Comparison of ENCODE assay signal across 46 mouse cellular contexts in genomic region chr2:130459576-130459975, GRCm38 (mm10). TPM values are rescaled to one million over a fixed set of nuclear protein-coding genes. Genes with fewer than 3 reads are reported as not detected.
"Had no signal": no experiment of that assay in that cellular context is flagged by ENCODE, and none has a peak within 500 bp of the region (broad histone marks: within the 10 kb centered on the region; RNA-seq: fewer than 3 reads in every experiment).

No protein-coding gene starts in this region.

- H3K9me3 ChIP-seq: limb, embryonic 10.5 days; limb, embryonic 12.5 days; limb, embryonic 13.5 days; limb, embryonic 15.5 days; liver, embryonic 12.5 days; liver, embryonic 13.5 days; liver, embryonic 15.5 days; lung, embryonic 15.5 days; midbrain, embryonic 10.5 days; midbrain, embryonic 12.5 days; midbrain, embryonic 13.5 days; midbrain, embryonic 15.5 days; neural tube, embryonic 12.5 days; neural tube, embryonic 13.5 days had no signal

- H3K4me2 ChIP-seq: limb, embryonic 12.5 days; limb, embryonic 13.5 days; limb, embryonic 15.5 days; liver, embryonic 11.5 days; liver, embryonic 12.5 days; liver, embryonic 13.5 days; liver, embryonic 15.5 days; lung, embryonic 14.5 days; lung, embryonic 15.5 days; midbrain, embryonic 11.5 days; midbrain, embryonic 12.5 days; midbrain, embryonic 13.5 days; midbrain, embryonic 15.5 days; neural tube, embryonic 12.5 days; neural tube, embryonic 13.5 days had no signal

- H3K4me3 ChIP-seq: limb, embryonic 10.5 days; limb, embryonic 12.5 days; limb, embryonic 13.5 days; limb, embryonic 15.5 days; liver, embryonic 12.5 days; liver, embryonic 13.5 days; liver, embryonic 15.5 days; lung, embryonic 15.5 days; megakaryocyte, embryonic 14.5 days; midbrain, embryonic 10.5 days; midbrain, embryonic 12.5 days; midbrain, embryonic 13.5 days; midbrain, embryonic 15.5 days; neural tube, embryonic 12.5 days; neural tube, embryonic 13.5 days had no signal

- DNase-seq: left cerebral cortex, postnatal 4 days; liver, embryonic 13.5 days; liver, postnatal 0 days; lung, adult 18-20 months; lung, adult 2 months; lung, embryonic 14.5 days; lung, postnatal 10 days; lung, postnatal 14 days; lung, postnatal 36 days; lung, postnatal 4 days; midbrain, embryonic 14.5 days had no signal

- H3K27me3 ChIP-seq: limb, embryonic 12.5 days; limb, embryonic 13.5 days; limb, embryonic 15.5 days; liver, embryonic 12.5 days; liver, embryonic 13.5 days; liver, embryonic 15.5 days; megakaryocyte, embryonic 14.5 days; midbrain, embryonic 12.5 days; midbrain, embryonic 13.5 days; midbrain, embryonic 15.5 days; neural tube, embryonic 12.5 days; neural tube, embryonic 13.5 days had no signal

- H3K4me1 ChIP-seq: limb, embryonic 10.5 days; limb, embryonic 12.5 days; limb, embryonic 15.5 days; neural tube, embryonic 12.5 days had no signal

- H3K27ac ChIP-seq: limb, embryonic 10.5 days; limb, embryonic 12.5 days; limb, embryonic 13.5 days; limb, embryonic 15.5 days; liver, embryonic 12.5 days; liver, embryonic 13.5 days; liver, embryonic 14.5 days; liver, embryonic 15.5 days; lung, embryonic 15.5 days; macrophage; midbrain, embryonic 10.5 days; midbrain, embryonic 12.5 days; midbrain, embryonic 13.5 days; midbrain, embryonic 15.5 days; neural tube, embryonic 12.5 days; neural tube, embryonic 13.5 days had no signal

- H3K36me3 ChIP-seq: limb, embryonic 12.5 days; limb, embryonic 13.5 days; liver, embryonic 15.5 days; lung, embryonic 15.5 days; midbrain, embryonic 12.5 days; midbrain, embryonic 15.5 days; neural tube, embryonic 12.5 days; neural tube, embryonic 13.5 days had no signal

RNA-seq across cellular contexts. Expression of gene Tmem239, which starts 53.3 kb away (rescaled TPM):
- total RNA-seq: left cerebral cortex, postnatal 10 days; left cerebral cortex, postnatal 14 days; left cerebral cortex, postnatal 25 days; left cerebral cortex, postnatal 36 days; left cerebral cortex, postnatal 4 days; liver, adult 2 months; megakaryocyte progenitor cell, adult 5-6 weeks; megakaryocyte, adult 5-6 weeks; megakaryocyte-erythroid progenitor cell, adult 5-6 weeks; midbrain, postnatal 0 days; monocyte, adult 5-6 weeks had no signal
- polyA plus RNA-seq: limb, embryonic 10.5 days; limb, embryonic 12.5 days; limb, embryonic 13.5 days; limb, embryonic 14.5 days; liver, adult 2 months; liver, embryonic 11.5 days; liver, embryonic 12.5 days; liver, embryonic 13.5 days; liver, embryonic 14.5 days; liver, embryonic 15.5 days; liver, embryonic 16.5 days; liver, postnatal 0 days; lung, adult 2 months; lung, embryonic 14.5 days; lung, embryonic 15.5 days; lung, embryonic 16.5 days; lung, postnatal 0 days; macrophage; midbrain, embryonic 11.5 days; midbrain, embryonic 12.5 days; midbrain, embryonic 13.5 days; midbrain, embryonic 14.5 days; midbrain, embryonic 16.5 days; midbrain, postnatal 0 days; neural tube, embryonic 12.5 days had no signal

RNA-seq across cellular contexts. Expression of gene 1700020A23Rik, which starts 54.5 kb away (rescaled TPM):
- total RNA-seq: left cerebral cortex, postnatal 10 days; left cerebral cortex, postnatal 14 days; left cerebral cortex, postnatal 25 days; left cerebral cortex, postnatal 36 days; left cerebral cortex, postnatal 4 days; liver, adult 2 months; megakaryocyte progenitor cell, adult 5-6 weeks; megakaryocyte, adult 5-6 weeks; megakaryocyte-erythroid progenitor cell, adult 5-6 weeks; midbrain, postnatal 0 days; monocyte, adult 5-6 weeks had no signal
- polyA plus RNA-seq: limb, embryonic 10.5 days; limb, embryonic 11.5 days; limb, embryonic 12.5 days; limb, embryonic 13.5 days; limb, embryonic 14.5 days; limb, embryonic 15.5 days; liver, adult 2 months; liver, embryonic 11.5 days; liver, embryonic 12.5 days; liver, embryonic 13.5 days; liver, embryonic 14.5 days; liver, embryonic 15.5 days; liver, embryonic 16.5 days; liver, postnatal 0 days; lung, adult 2 months; lung, embryonic 14.5 days; lung, embryonic 15.5 days; lung, embryonic 16.5 days; lung, postnatal 0 days; macrophage; midbrain, embryonic 10.5 days; midbrain, embryonic 11.5 days; midbrain, embryonic 14.5 days; midbrain, embryonic 15.5 days; neural tube, embryonic 11.5 days; neural tube, embryonic 13.5 days had no signal
